In the genomic region with DNA sequence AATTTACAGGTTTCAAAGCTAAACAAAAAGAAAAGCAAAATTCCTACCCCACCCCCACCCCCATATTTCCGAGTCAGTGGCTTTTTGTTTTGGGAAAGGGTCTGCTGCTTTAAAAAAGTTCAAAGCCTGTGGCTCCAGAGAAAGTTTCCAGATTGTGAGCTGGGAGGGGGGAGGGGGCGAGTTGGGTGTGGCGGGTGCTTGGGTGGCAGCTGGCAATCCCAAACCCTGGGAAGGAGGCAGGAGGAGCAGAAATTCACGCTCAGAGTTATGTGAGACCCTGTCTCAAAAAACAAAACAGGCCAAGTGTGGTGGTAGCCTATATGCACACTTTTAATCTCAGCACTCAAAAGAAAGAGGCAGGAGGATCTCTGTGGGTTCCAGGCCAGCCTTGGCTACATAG, we compare ENCODE assay signal across 34 mouse cellular contexts. TPM values are rescaled to one million over a fixed set of nuclear protein-coding genes. Genes with fewer than 3 reads are reported as not detected.
DNase-seq lines count a peak whose midpoint lies in the region; ATAC-seq and TF ChIP-seq lines count a peak whose summit lies in the region.
"Had no signal": no experiment of that assay in that cellular context is flagged by ENCODE, and none has a peak within 500 bp of the region (broad histone marks: within the 10 kb centered on the region; RNA-seq: fewer than 3 reads in every experiment).

No protein-coding gene starts in this region.

- peak; percentile 39 for DNase-seq in forebrain, embryonic 11.5 days (ENCODE audit: low spot score)
- DNase-seq in heart, adult 2 months = no peak
- DNase-seq in ES-CJ7 (ENCODE audit: low read depth, low spot score) = peak; percentile 52
- no peak for DNase-seq in frontal cortex, postnatal 25 days (ENCODE audit: low spot score in 2 of 2)
- DNase-seq in right cerebral cortex, postnatal 14 days = no peak
- DNase-seq: adrenal gland, postnatal 10 days; adrenal gland, postnatal 36 days; cerebellum, adult 11 months; cerebellum, adult 2 months; cerebellum, adult 9-11 months; cerebellum, postnatal 25 days; gastrocnemius, postnatal 10 days; gastrocnemius, postnatal 36 days; heart, postnatal 36 days; kidney, adult 11 months had no signal

- TF ChIP-seq CTCF in heart, adult 2 months (IDR thresholded peaks at IDR 0.05) = no peak

- no peaks in the 10 kb centered on the region for H3K36me3 ChIP-seq in forebrain, embryonic 11.5 days (ENCODE audit: control insufficient read depth, insufficient read depth, low read length)
- no peaks in the 10 kb centered on the region for H3K36me3 ChIP-seq in forebrain, embryonic 12.5 days (replicated peaks)
- H3K36me3 ChIP-seq in heart, adult 2 months (ENCODE audit: control insufficient read depth, insufficient read depth, low read length) = no peaks in the 10 kb centered on the region; the same call in 1 of the 2 replicates
- H3K36me3 ChIP-seq in heart, embryonic 12.5 days = no peaks in the 10 kb centered on the region
- H3K36me3 ChIP-seq: embryonic facial prominence, embryonic 12.5 days; embryonic facial prominence, embryonic 15.5 days; G1E; heart, embryonic 10.5 days; hindbrain, embryonic 10.5 days; hindbrain, embryonic 13.5 days; intestine, embryonic 15.5 days had no signal

- no peak overlapping the region for H3K27ac ChIP-seq in forebrain, embryonic 11.5 days (ENCODE audit: low read depth, low read length)
- H3K27ac ChIP-seq in forebrain, embryonic 12.5 days = no peak overlapping the region
- peak overlapping the region; percentile 56 for H3K27ac ChIP-seq in heart, adult 2 months
- no peak overlapping the region for H3K27ac ChIP-seq in heart, embryonic 12.5 days (ENCODE audit: poor library complexity, severe bottlenecking)
- H3K27ac ChIP-seq: embryonic facial prominence, embryonic 12.5 days; embryonic facial prominence, embryonic 15.5 days; heart, embryonic 10.5 days; hindbrain, embryonic 10.5 days; hindbrain, embryonic 13.5 days; intestine, embryonic 15.5 days had no signal

- no peak for ATAC-seq in forebrain, embryonic 11.5 days (replicated peaks; ENCODE audit: low FRiP score)
- no peak for ATAC-seq in forebrain, embryonic 12.5 days (ENCODE audit: low FRiP score)
- no peak for ATAC-seq in heart, embryonic 12.5 days (ENCODE audit: insufficient number of reproducible peaks, low FRiP score)
- ATAC-seq: forebrain, embryonic 14.5 days; forebrain, postnatal 0 days; hindbrain, embryonic 16.5 days; intestine, embryonic 15.5 days; Patski had no signal

- intact Hi-C loops in heart, adult 2 months (cut with DNase I) = loop anchor here (1.0 to 10.0 kb wide), 2 partner anchors 17 to 242 kb away; a partner anchor contains a TSS

- 30% methylated on average over 4 of the region's 4 CpGs for WGBS in forebrain, embryonic 11.5 days
- WGBS in forebrain, embryonic 12.5 days = 47% methylated on average over 4 of the region's 4 CpGs
- WGBS in heart, adult 2 months = 49% methylated on average over 4 of the region's 4 CpGs
- 29% methylated on average over 4 of the region's 4 CpGs for WGBS in heart, embryonic 12.5 days

- no peak for TF ChIP-seq EP300 in heart, adult 2 months (IDR thresholded peaks at IDR 0.05; ENCODE audit: insufficient read depth, low read depth, low read length)

- TF ChIP-seq POLR2A in heart, adult 2 months (IDR thresholded peaks at IDR 0.05; ENCODE audit: insufficient read depth, low read depth, low read length) = no peak

- no peaks in the 10 kb centered on the region for H3K79me2 ChIP-seq in heart, adult 2 months (replicated peaks; ENCODE audit: control insufficient read depth, insufficient read depth, low read length)

- no peaks in the 10 kb centered on the region for H3K4me1 ChIP-seq in forebrain, embryonic 11.5 days (replicated peaks; ENCODE audit: control insufficient read depth, insufficient read depth, low read length)
- no peaks in the 10 kb centered on the region for H3K4me1 ChIP-seq in forebrain, embryonic 12.5 days
- peaks cover 6% of the 10 kb centered on the region for H3K4me1 ChIP-seq in heart, adult 2 months (ENCODE audit: control insufficient read depth, insufficient read depth, low read length)
- H3K4me1 ChIP-seq in heart, embryonic 12.5 days (replicated peaks) = peaks cover 10% of the 10 kb centered on the region; the same call in 1 of the 2 replicates
- H3K4me1 ChIP-seq: embryonic facial prominence, embryonic 12.5 days; embryonic facial prominence, embryonic 15.5 days; hindbrain, embryonic 13.5 days; intestine, embryonic 15.5 days had no signal

- H3K4me2 ChIP-seq in forebrain, embryonic 11.5 days (ENCODE audit: low read depth, low read length, severe bottlenecking) = no peak overlapping the region
- no peak overlapping the region for H3K4me2 ChIP-seq in forebrain, embryonic 12.5 days
- no peak overlapping the region for H3K4me2 ChIP-seq in heart, embryonic 12.5 days
- H3K4me2 ChIP-seq: embryonic facial prominence, embryonic 12.5 days; embryonic facial prominence, embryonic 15.5 days; hindbrain, embryonic 13.5 days; intestine, embryonic 15.5 days had no signal

- no peaks in the 10 kb centered on the region for H3K9me3 ChIP-seq in forebrain, embryonic 11.5 days (ENCODE audit: control insufficient read depth, low read length)
- no peaks in the 10 kb centered on the region for H3K9me3 ChIP-seq in forebrain, embryonic 12.5 days
- no peaks in the 10 kb centered on the region for H3K9me3 ChIP-seq in heart, embryonic 12.5 days (replicated peaks)
- H3K9me3 ChIP-seq: embryonic facial prominence, embryonic 12.5 days; embryonic facial prominence, embryonic 15.5 days; G1E; heart, embryonic 10.5 days; hindbrain, embryonic 10.5 days; hindbrain, embryonic 13.5 days; intestine, embryonic 15.5 days had no signal

- H3K4me3 ChIP-seq in forebrain, embryonic 11.5 days (ENCODE audit: low read depth, low read length) = no peak overlapping the region
- H3K4me3 ChIP-seq in forebrain, embryonic 12.5 days (replicated peaks) = no peak overlapping the region
- H3K4me3 ChIP-seq in heart, adult 2 months = no peak overlapping the region
- H3K4me3 ChIP-seq in heart, embryonic 12.5 days = no peak overlapping the region
- H3K4me3 ChIP-seq: embryonic facial prominence, embryonic 12.5 days; embryonic facial prominence, embryonic 15.5 days; heart, embryonic 10.5 days; hindbrain, embryonic 10.5 days; hindbrain, embryonic 13.5 days; intestine, embryonic 15.5 days had no signal

- H3K9ac ChIP-seq in forebrain, embryonic 11.5 days (ENCODE audit: low read length) = no peak overlapping the region
- no peak overlapping the region for H3K9ac ChIP-seq in forebrain, embryonic 12.5 days
- H3K9ac ChIP-seq in heart, adult 2 months (ENCODE audit: low read depth, low read length) = no peak overlapping the region
- H3K9ac ChIP-seq in heart, embryonic 12.5 days = no peak overlapping the region
- H3K9ac ChIP-seq: embryonic facial prominence, embryonic 12.5 days; embryonic facial prominence, embryonic 15.5 days; forebrain, postnatal 0 days; hindbrain, embryonic 13.5 days; intestine, embryonic 15.5 days had no signal

- H3K27me3 ChIP-seq in forebrain, embryonic 11.5 days (ENCODE audit: control insufficient read depth, insufficient read depth, low read length) = no peaks in the 10 kb centered on the region
- H3K27me3 ChIP-seq in forebrain, embryonic 12.5 days = no peaks in the 10 kb centered on the region
- no peaks in the 10 kb centered on the region for H3K27me3 ChIP-seq in heart, adult 2 months (ENCODE audit: control insufficient read depth, insufficient read depth, low read length)
- H3K27me3 ChIP-seq in heart, embryonic 12.5 days (replicated peaks) = no peaks in the 10 kb centered on the region
- H3K27me3 ChIP-seq: embryonic facial prominence, embryonic 12.5 days; embryonic facial prominence, embryonic 15.5 days; hindbrain, embryonic 13.5 days; intestine, embryonic 15.5 days; Patski had no signal

RNA-seq across cellular contexts. Expression of a gene that starts 12.8 kb away (rescaled TPM):
- not detected in 2 replicates for polyA plus RNA-seq in forebrain, embryonic 11.5 days (2014; fragmentation: Nextera tagmentation; extraction: Ambion mirVana)
- not detected in 2 replicates for polyA plus RNA-seq in forebrain, embryonic 12.5 days (2016; fragmentation: Nextera tagmentation; extraction: Ambion mirVana)
- total RNA-seq in heart, adult 2 months (2021) = 1 to 10 TPM; 4.4 to 4.8 TPM
- 5.2 and 7.8 TPM in 2 replicates for polyA plus RNA-seq in heart, adult 2 months (2012; rRNA removed)
- 0.15 and 0.35 TPM in 2 replicates for polyA plus RNA-seq in heart, embryonic 12.5 days (2016; fragmentation: Nextera tagmentation; extraction: Ambion mirVana)
- total RNA-seq: common myeloid progenitor, adult 5-6 weeks had no signal
- polyA plus RNA-seq: embryonic facial prominence, embryonic 12.5 days; G1E; hindbrain, embryonic 10.5 days; hindbrain, embryonic 13.5 days had no signal

RNA-seq across cellular contexts. Expression of a gene that starts 15.6 kb away (rescaled TPM):
- polyA plus RNA-seq in forebrain, embryonic 11.5 days (2014; fragmentation: Nextera tagmentation; extraction: Ambion mirVana) = not detected in 2 replicates
- polyA plus RNA-seq in forebrain, embryonic 12.5 days (2016; fragmentation: Nextera tagmentation; extraction: Ambion mirVana) = 0.13 TPM in 1 of 2 replicates, not detected in the other
- 1 to 10 TPM; 4.0 to 4.7 TPM for total RNA-seq in heart, adult 2 months (2021)
- polyA plus RNA-seq in heart, adult 2 months (2012; rRNA removed) = 8.8 and 10.7 TPM in 2 replicates
- polyA plus RNA-seq in heart, embryonic 12.5 days (2016; fragmentation: Nextera tagmentation; extraction: Ambion mirVana) = 0.96 and 1.0 TPM in 2 replicates
- total RNA-seq: common myeloid progenitor, adult 5-6 weeks had no signal
- polyA plus RNA-seq: G1E had no signal

RNA-seq across cellular contexts. Expression of a gene that starts 28.2 kb away (rescaled TPM):
- polyA plus RNA-seq in forebrain, embryonic 11.5 days (2014; fragmentation: Nextera tagmentation; extraction: Ambion mirVana) = not detected in 2 replicates
- not detected in 2 replicates for polyA plus RNA-seq in forebrain, embryonic 12.5 days (2016; fragmentation: Nextera tagmentation; extraction: Ambion mirVana)
- total RNA-seq in heart, adult 2 months (2021) = not detected
- not detected in 2 replicates for polyA plus RNA-seq in heart, adult 2 months (2012; rRNA removed)
- not detected in 2 replicates for polyA plus RNA-seq in heart, embryonic 12.5 days (2016; fragmentation: Nextera tagmentation; extraction: Ambion mirVana)
- total RNA-seq: adrenal gland, adult 18-20 months; adrenal gland, postnatal 10 days; adrenal gland, postnatal 36 days; common myeloid progenitor, adult 5-6 weeks; forebrain, postnatal 0 days; G1E; gastrocnemius, postnatal 10 days; gastrocnemius, postnatal 36 days; heart, adult 18-20 months; heart, postnatal 36 days had no signal
- polyA plus RNA-seq: cerebellum, adult 2 months; embryonic facial prominence, embryonic 12.5 days; embryonic facial prominence, embryonic 15.5 days; forebrain, embryonic 14.5 days; forebrain, postnatal 0 days; frontal cortex, adult 2 months; G1E; heart, embryonic 10.5 days; heart, embryonic 14.5 days; heart, postnatal 0 days; hindbrain, embryonic 10.5 days; hindbrain, embryonic 13.5 days; hindbrain, embryonic 16.5 days; intestine, embryonic 15.5 days; Patski had no signal

RNA-seq across cellular contexts. Expression of a gene that starts 32.6 kb away (rescaled TPM):
- polyA plus RNA-seq in forebrain, embryonic 11.5 days (2014; fragmentation: Nextera tagmentation; extraction: Ambion mirVana) = not detected in 2 replicates
- polyA plus RNA-seq in forebrain, embryonic 12.5 days (2016; fragmentation: Nextera tagmentation; extraction: Ambion mirVana) = 0.09 TPM in 1 of 2 replicates, not detected in the other
- total RNA-seq in heart, adult 2 months (2021) = not detected
- not detected in 2 replicates for polyA plus RNA-seq in heart, adult 2 months (2012; rRNA removed)
- polyA plus RNA-seq in heart, embryonic 12.5 days (2016; fragmentation: Nextera tagmentation; extraction: Ambion mirVana) = not detected in 2 replicates
- total RNA-seq: adrenal gland, adult 18-20 months; adrenal gland, postnatal 10 days; adrenal gland, postnatal 36 days; common myeloid progenitor, adult 5-6 weeks; forebrain, postnatal 0 days; gastrocnemius, postnatal 10 days; gastrocnemius, postnatal 36 days; heart, adult 18-20 months; heart, postnatal 36 days had no signal
- polyA plus RNA-seq: cerebellum, adult 2 months; embryonic facial prominence, embryonic 15.5 days; forebrain, embryonic 14.5 days; forebrain, postnatal 0 days; frontal cortex, adult 2 months; G1E; heart, embryonic 10.5 days; heart, embryonic 14.5 days; heart, postnatal 0 days; hindbrain, embryonic 10.5 days; hindbrain, embryonic 13.5 days; intestine, embryonic 15.5 days; Patski had no signal

RNA-seq across cellular contexts. Expression of a gene that starts 42.0 kb away (rescaled TPM):
- not detected in 2 replicates for polyA plus RNA-seq in forebrain, embryonic 11.5 days (2014; fragmentation: Nextera tagmentation; extraction: Ambion mirVana)
- polyA plus RNA-seq in forebrain, embryonic 12.5 days (2016; fragmentation: Nextera tagmentation; extraction: Ambion mirVana) = not detected in 2 replicates
- total RNA-seq in heart, adult 2 months (2021) = not detected
- polyA plus RNA-seq in heart, adult 2 months (2012; rRNA removed) = not detected in 2 replicates
- polyA plus RNA-seq in heart, embryonic 12.5 days (2016; fragmentation: Nextera tagmentation; extraction: Ambion mirVana) = not detected in 2 replicates
- total RNA-seq: adrenal gland, adult 18-20 months; adrenal gland, postnatal 10 days; adrenal gland, postnatal 36 days; common myeloid progenitor, adult 5-6 weeks; forebrain, postnatal 0 days; G1E; gastrocnemius, postnatal 10 days; gastrocnemius, postnatal 36 days; heart, adult 18-20 months; heart, postnatal 36 days had no signal
- polyA plus RNA-seq: cerebellum, adult 2 months; embryonic facial prominence, embryonic 12.5 days; embryonic facial prominence, embryonic 15.5 days; forebrain, embryonic 14.5 days; forebrain, postnatal 0 days; frontal cortex, adult 2 months; G1E; heart, embryonic 10.5 days; heart, embryonic 14.5 days; heart, postnatal 0 days; hindbrain, embryonic 10.5 days; hindbrain, embryonic 13.5 days; intestine, embryonic 15.5 days; Patski had no signal

Comparison
In these comparisons a context has a peak if more than half of its experiments do, and no peak if none do; other contexts are left out.
1. DNase-seq: peak in forebrain, embryonic 11.5 days (single experiment) and ES-CJ7 (single experiment); none in heart, adult 2 months (0 of 2), frontal cortex, postnatal 25 days (0 of 2) and right cerebral cortex, postnatal 14 days (single experiment).